Mouse (Mus musculus): ENCODE measurements around the gene Ptx4. TPM values are rescaled to one million over a fixed set of nuclear protein-coding genes. Genes with fewer than 3 reads are reported as not detected.
A peak's percentile ranks its signal among the peaks of the same experiment; 100 is the strongest.

Ptx4 gene
- polyA plus RNA-seq, 1 experiment from 2014 or later = 0.25 TPM

DNA sequence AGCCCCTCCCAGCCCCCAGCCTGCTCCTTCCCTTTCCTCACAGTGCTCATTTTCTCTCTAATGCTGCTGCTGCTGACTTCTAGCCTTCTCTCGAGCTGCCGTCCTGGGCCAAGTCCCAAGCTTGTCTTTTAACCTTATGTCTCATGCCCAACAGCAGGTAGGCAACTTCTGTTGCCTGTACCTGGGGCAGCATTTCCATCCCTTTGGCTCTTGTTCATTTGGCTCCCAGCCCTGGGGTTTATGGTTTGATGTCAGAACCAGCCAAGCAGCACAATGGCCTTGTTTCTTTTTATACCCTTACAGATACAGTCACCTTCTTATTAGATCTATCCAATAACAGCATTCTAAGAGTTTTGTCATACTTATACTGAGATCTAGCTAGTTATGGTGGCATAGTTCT, 24.3 kb upstream of the Ptx4 start:
- no peak overlapping the region for H3K27ac ChIP-seq
- WGBS = 85% methylated on average over 2 of the region's 2 CpGs
- no peaks in the 10 kb centered on the region for H3K4me1 ChIP-seq (replicated peaks)
- H3K36me3 ChIP-seq = peaks cover 23% of the 10 kb centered on the region
- H3K4me2 ChIP-seq (replicated peaks) = no peak overlapping the region
- no peak for ATAC-seq
- H3K9ac ChIP-seq = no peak overlapping the region
- H3K27me3 ChIP-seq (replicated peaks) = no peaks in the 10 kb centered on the region
- no peaks in the 10 kb centered on the region for H3K9me3 ChIP-seq
- H3K4me3 ChIP-seq (replicated peaks) = no peak overlapping the region

DNA sequence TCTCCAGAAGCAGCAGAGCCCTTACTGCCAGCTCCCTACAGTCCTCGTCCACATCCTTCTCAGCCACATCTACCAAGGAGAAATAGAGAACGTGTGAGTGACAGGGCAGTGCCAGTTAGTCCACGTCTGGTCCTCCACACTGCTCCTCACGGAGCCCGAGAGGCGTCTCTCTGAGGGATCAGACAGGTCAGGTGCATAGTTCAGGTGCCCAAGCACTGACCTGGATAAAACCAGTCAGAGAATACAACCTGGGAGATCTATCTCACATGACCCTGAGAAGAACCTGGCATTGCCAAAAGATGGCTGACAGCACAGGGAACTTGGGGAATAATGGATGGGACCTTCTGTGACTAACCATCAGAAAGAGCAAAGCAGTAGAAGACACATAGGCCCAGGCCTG, 20.5 kb upstream of the Ptx4 start:
- WGBS = 95% methylated on average over 6 of the region's 6 CpGs
- H3K9ac ChIP-seq = no peak overlapping the region
- no peak overlapping the region for H3K4me2 ChIP-seq (replicated peaks)
- H3K27me3 ChIP-seq (replicated peaks) = no peaks in the 10 kb centered on the region
- H3K36me3 ChIP-seq = peaks cover 51% of the 10 kb centered on the region
- H3K9me3 ChIP-seq = no peaks in the 10 kb centered on the region
- no peak overlapping the region for H3K4me3 ChIP-seq (replicated peaks)
- no peak for ATAC-seq
- no peaks in the 10 kb centered on the region for H3K4me1 ChIP-seq (replicated peaks)
- H3K27ac ChIP-seq = no peak overlapping the region

DNA sequence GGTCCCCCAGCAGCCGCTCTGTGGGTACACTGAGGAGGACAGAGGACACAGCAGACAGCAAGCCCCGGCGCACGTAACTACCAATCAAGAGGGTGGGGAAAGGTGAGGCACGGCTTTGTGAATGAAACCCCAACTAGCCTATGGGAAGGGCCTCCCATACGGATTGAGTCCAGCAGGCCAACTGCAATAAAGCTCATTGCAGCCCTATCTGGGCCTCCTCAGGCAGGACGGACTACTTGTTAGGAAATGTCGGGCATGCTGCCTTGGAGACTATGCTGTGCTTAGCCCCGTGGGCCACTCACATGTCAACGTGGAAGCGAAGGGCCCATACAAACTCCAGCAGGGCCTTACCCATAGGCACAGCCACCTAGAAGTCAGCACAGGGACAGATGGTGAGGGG, 19.2 kb upstream of the Ptx4 start:
- H3K9ac ChIP-seq = no peak overlapping the region
- peaks cover 63% of the 10 kb centered on the region for H3K36me3 ChIP-seq

DNA sequence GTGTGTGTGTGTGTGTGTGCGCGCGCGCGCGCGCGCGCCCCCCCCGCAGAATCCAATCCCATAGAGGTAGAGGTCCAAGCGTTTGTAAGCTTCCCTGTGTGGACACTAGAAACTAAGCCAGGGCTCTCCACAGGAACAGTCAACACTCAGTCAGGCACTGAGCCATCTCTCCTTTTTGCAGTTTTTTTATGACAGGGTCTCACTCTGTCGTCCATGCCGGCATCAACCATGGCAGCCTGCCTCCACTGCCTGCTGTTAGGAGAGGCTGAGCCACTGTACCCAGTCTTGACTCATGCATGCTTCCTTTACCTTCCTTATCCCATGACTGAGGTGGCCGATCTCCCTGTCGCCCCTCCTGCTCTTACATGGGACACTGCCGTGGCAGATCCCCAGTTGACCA, 12.8 kb upstream of the Ptx4 start:
- Histone ChIP-seq H3K27ac (no peak overlapping the region), H3K36me3 (peaks cover 43% of the 10 kb centered on the region), H3K4me1 (replicated peaks) (no peaks in the 10 kb centered on the region), H3K27me3 (replicated peaks) (no peaks in the 10 kb centered on the region), H3K4me2 (replicated peaks) (no peak overlapping the region), H3K9ac (no peak overlapping the region), H3K4me3 (replicated peaks) (no peak overlapping the region), H3K9me3 (no peaks in the 10 kb centered on the region)
- no peak for ATAC-seq
- 93% methylated on average over 13 of the region's 16 CpGs for WGBS

More for the DNA sequence above, 19.2 kb upstream of the Ptx4 start:
- no peak for ATAC-seq
- 89% methylated on average over 11 of the region's 11 CpGs for WGBS
- Histone ChIP-seq H3K27ac (no peak overlapping the region), H3K4me1 (replicated peaks) (no peaks in the 10 kb centered on the region), H3K4me2 (replicated peaks) (no peak overlapping the region), H3K4me3 (replicated peaks) (no peak overlapping the region), H3K27me3 (replicated peaks) (no peaks in the 10 kb centered on the region), H3K9me3 (no peaks in the 10 kb centered on the region)

DNA sequence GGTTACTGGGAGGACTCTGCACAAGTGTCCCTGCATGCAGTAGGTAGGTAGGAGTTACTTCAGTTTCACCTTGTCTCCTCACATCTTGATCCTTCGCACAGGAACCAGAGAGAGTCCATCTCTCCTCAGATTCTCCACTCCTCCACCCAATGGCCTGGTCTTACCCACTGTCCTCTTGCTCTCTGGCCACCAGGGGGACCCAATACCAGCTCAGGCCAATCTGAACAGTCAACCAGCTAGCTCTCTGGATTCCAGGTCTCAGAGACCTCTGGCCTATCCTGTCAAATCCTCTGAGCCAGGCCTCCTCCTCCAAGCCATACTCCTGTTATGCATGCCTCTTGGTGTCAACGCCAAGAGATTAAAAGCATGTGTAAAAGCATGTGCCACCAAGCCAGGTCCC, 11.0 kb upstream of the Ptx4 start:
- WGBS = 83% methylated on average over 2 of the region's 2 CpGs
- Histone ChIP-seq H3K9ac (no peak overlapping the region), H3K4me2 (replicated peaks) (no peak overlapping the region), H3K27ac (no peak overlapping the region), H3K4me1 (replicated peaks) (peaks cover 4% of the 10 kb centered on the region), H3K9me3 (no peaks in the 10 kb centered on the region), H3K4me3 (replicated peaks) (no peak overlapping the region), H3K27me3 (replicated peaks) (no peaks in the 10 kb centered on the region), H3K36me3 (peaks cover 38% of the 10 kb centered on the region)
- ATAC-seq = peak; percentile 43; the same call in 1 of the 2 replicates

DNA sequence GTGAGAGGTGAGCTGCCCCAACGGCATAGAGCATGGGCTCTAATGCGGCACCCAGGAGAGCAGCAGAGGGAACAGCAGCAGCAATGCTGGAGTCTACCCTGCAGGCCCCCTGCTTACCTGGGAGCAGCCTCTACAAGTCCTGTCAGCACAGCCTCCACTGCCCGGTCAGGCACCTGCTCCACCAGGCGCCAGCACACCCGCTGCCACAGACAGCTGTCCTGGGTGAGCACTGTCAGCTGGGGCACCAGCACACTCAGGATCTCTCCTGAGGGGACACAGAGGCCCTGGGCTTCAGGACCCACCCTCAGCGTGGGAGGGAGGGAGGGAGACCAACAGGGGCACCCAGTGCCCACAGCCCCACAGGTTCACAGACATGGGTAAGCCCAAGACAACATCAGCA, 10.0 kb upstream of the Ptx4 start:
- Histone ChIP-seq H3K9me3 (no peaks in the 10 kb centered on the region), H3K36me3 (peaks cover 27% of the 10 kb centered on the region), H3K9ac (no peak overlapping the region; the same call in 1 of the 2 replicates), H3K4me3 (replicated peaks) (no peak overlapping the region), H3K4me1 (replicated peaks) (peaks cover 10% of the 10 kb centered on the region), H3K27me3 (replicated peaks) (no peaks in the 10 kb centered on the region), H3K4me2 (replicated peaks) (no peak overlapping the region), H3K27ac (no peak overlapping the region)
- 98% methylated on average over 6 of the region's 6 CpGs for WGBS
- ATAC-seq = no peak

DNA sequence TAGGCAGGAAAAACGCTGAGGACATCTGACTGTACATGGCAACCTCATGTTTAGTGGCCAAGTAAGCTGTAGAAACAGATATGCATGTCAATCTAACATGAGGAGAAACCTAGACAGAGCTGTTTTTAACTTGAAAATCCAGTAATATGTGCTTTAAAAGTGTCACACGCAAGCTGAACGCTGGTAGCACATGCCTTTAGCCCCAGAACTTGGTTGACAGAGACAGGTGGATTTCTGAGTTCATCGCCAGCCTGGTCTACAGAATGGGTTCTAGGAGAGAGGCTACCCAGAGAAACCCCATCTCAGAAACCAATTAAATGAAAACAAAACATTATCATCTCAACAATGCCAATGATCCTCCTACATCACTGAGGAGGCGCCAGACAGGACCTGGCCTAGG, 9.3 kb upstream of the Ptx4 start:
- no peak for ATAC-seq
- WGBS = 89% methylated on average over 5 of the region's 5 CpGs
- Histone ChIP-seq H3K27ac (no peak overlapping the region), H3K4me3 (replicated peaks) (no peak overlapping the region), H3K27me3 (replicated peaks) (no peaks in the 10 kb centered on the region), H3K36me3 (peaks cover 21% of the 10 kb centered on the region; the same call in 1 of the 2 replicates), H3K9ac (no peak overlapping the region), H3K9me3 (no peaks in the 10 kb centered on the region), H3K4me2 (replicated peaks) (no peak overlapping the region), H3K4me1 (replicated peaks) (peaks cover 10% of the 10 kb centered on the region)

DNA sequence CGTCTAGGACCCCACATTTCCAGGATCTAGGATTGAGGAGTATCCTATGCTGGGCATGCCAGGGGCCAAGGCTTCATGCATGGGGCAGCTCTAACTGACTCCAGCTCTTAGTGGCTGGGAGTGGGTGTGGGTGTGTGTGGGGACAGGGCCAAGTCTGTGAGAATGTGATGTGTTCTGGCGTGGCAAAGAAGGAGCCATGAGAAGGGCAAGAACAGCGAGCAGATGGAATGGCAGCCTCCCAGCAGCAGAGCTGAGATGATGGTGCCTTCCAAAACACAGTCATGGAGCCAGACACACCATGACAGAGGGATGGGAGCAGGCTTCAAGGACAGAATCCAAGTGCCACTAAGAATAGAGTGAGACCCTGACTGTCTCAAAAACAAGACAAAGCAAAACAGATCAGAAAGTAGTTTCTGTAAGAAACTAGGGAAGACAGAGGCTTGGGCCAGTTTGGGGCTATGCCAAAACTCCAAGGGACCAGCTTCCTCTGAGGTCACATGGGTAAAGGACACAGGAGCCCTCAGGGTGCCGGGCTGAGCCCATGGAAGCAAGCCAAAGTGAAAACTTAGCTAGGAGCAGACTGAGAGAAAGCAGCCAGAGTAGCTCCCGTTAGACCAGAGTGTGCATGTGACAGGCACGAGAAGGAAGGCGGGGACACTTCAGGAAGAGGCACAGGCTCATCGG, 8.7 kb upstream of the Ptx4 start:
- Histone ChIP-seq H3K9ac (no peak overlapping the region), H3K4me3 (replicated peaks) (no peak overlapping the region), H3K9me3 (no peaks in the 10 kb centered on the region), H3K4me1 (replicated peaks) (peaks cover 10% of the 10 kb centered on the region), H3K36me3 (peaks cover 16% of the 10 kb centered on the region; the same call in 1 of the 2 replicates), H3K4me2 (replicated peaks) (no peak overlapping the region), H3K27me3 (replicated peaks) (no peaks in the 10 kb centered on the region), H3K27ac (no peak overlapping the region)
- ATAC-seq = no peak
- 82% methylated on average over 8 of the region's 8 CpGs for WGBS

DNA sequence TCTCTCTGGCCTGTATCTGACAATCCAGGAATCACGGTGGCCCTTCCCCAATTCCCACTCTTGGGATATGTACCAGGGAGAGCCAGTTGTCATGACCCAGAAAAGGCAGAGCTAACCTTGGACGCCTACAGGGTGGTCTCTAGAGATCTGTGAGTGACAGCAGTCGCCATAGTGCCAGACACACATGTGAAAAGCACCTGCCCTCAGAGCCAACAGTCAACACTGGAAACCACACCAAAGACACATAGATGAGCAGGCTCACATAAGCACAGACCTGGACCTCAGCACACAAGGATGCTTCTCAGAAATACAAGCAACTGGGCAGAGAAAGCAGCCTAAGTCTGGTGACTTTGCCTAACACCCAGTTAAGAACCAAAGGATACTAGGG, 8.1 kb upstream of the Ptx4 start:
- Histone ChIP-seq H3K27me3 (replicated peaks) (no peaks in the 10 kb centered on the region), H3K36me3 (peaks cover 15% of the 10 kb centered on the region; the same call in 1 of the 2 replicates), H3K4me2 (replicated peaks) (no peak overlapping the region), H3K9ac (no peak overlapping the region), H3K9me3 (no peaks in the 10 kb centered on the region), H3K4me1 (replicated peaks) (peaks cover 10% of the 10 kb centered on the region), H3K27ac (no peak overlapping the region), H3K4me3 (replicated peaks) (no peak overlapping the region)
- WGBS = 81% methylated on average over 3 of the region's 3 CpGs
- ATAC-seq = no peak

DNA sequence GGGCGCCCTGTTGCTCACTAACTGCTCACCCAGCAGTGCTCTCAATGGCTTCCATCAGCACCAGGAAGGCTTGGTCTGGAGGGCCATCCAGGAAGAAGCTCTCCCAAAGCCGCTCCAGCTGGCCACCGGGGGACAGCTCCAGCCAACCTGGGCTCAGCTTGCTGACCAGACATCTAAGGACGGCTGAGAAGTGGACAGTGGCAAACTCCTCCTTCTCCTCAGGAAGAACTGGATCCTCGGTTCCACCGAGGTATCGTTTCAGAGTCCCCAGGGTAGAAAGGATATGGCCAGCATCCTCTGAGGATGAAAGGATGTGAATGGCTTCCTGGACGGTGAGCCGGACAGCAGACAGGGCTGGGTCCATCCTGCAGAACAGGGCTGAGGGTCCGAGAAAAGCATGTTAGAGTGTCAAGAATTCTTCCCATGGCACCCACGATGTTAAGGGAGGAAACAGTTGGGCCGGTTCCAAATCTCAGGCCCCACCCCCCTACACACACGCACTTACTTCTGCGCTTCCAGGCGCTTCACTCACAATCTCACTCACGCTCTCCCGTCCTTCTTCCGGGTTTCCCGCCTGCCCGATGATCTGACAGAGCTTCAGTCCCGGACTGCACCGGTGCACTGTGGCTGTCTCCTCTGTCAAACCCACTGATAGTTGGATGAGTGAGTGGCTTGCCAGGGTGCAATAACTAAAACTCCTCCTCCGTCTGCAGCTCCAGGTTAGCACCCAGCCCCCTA, 5.5 kb upstream of the Ptx4 start:
- 8% methylated on average over 23 of the region's 23 CpGs for WGBS
- H3K36me3 ChIP-seq = peaks cover 12% of the 10 kb centered on the region; the same call in 1 of the 2 replicates

DNA sequence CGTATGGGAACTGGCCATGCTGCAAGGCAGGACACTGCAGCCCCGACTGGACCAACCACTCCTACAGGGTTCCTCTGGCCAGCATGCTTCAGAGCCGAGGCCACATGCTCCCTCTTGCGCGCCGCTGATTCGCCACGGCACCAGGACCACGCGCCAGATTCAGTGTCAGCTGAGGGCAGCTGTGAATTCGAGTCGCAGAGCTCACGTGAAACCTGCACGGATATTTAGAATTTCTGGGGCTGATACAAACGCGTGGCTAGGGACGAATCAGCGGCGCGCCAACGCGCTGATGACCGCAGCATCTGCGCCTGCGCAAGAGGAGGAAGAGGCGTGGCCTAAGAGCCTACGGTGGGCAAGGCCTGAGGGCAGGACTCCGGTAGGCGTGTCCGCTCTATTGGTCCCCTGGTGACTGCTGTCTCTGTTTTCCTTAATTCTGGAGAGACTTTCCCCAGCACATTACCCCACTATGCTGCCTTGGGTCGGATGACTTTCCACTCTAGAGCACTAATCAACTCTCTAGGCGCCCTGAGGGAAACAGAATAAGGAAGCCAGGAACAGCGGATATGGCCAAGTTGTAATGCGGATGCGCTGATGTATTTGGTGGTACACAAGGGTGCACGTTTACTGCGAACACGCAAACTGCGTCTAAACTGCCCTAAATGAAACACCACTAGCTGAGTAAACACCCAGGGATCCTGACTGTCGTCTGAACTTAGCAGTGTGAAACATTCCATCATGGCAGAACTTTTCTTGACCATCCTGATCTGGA, 4.7 kb upstream of the Ptx4 start, which contains the start of gene Telo2:
Gene Telo2 (minus strand): TSS at position 304 of the 769 bp plus-strand sequence.
- WGBS = 5% methylated on average over 40 of the region's 40 CpGs
- Histone ChIP-seq H3K9me3 (no peaks in the 10 kb centered on the region), H3K9ac (peak within 1 kb of the TSS; percentile 66), H3K4me1 (replicated peaks) (peaks cover 10% of the 10 kb centered on the region), H3K27me3 (replicated peaks) (no peaks in the 10 kb centered on the region), H3K4me2 (replicated peaks) (peak within 1 kb of the TSS; percentile 93), H3K4me3 (replicated peaks) (peak within 1 kb of the TSS; percentile 56), H3K27ac (peak within 1 kb of the TSS; percentile 95), H3K36me3 (peaks cover 12% of the 10 kb centered on the region; the same call in 1 of the 2 replicates)
- peak; percentile 96 for ATAC-seq

More for the DNA sequence above, 5.5 kb upstream of the Ptx4 start:
- H3K9ac ChIP-seq = peak overlapping the region; percentile 66
- no peaks in the 10 kb centered on the region for H3K9me3 ChIP-seq
- H3K4me3 ChIP-seq (replicated peaks) = peak overlapping the region; percentile 56
- H3K27me3 ChIP-seq (replicated peaks) = no peaks in the 10 kb centered on the region
- peak; percentile 81 for ATAC-seq
- peak overlapping the region; percentile 93 for H3K4me2 ChIP-seq (replicated peaks)
- H3K27ac ChIP-seq = peak overlapping the region; percentile 95
- H3K4me1 ChIP-seq (replicated peaks) = peaks cover 10% of the 10 kb centered on the region

DNA sequence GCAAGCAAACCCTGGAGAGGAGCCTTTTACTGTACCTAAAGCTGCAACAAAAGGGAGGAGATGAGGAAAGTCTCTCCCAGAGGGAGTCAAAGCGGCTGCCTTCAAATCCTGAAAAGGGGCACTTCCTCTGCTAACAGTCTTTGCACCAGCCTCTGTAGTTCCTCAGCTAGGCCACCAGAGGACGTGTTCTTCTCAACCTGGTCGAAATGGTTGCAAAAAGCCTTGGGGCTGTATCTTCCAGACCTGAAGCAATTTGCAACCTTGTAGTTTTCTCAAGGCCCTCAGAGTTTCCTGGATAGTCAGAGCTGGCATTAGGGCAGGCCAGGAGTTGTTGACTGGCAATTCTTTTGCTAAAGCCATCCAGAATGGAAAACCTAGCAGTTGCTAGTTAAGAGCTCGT, 3.3 kb upstream of the Ptx4 start:
- Histone ChIP-seq H3K27ac (no peak overlapping the region), H3K9me3 (no peaks in the 10 kb centered on the region), H3K4me1 (replicated peaks) (peaks cover 10% of the 10 kb centered on the region), H3K4me3 (replicated peaks) (no peak overlapping the region), H3K9ac (no peak overlapping the region), H3K27me3 (replicated peaks) (no peaks in the 10 kb centered on the region), H3K36me3 (peaks cover 7% of the 10 kb centered on the region; the same call in 1 of the 2 replicates), H3K4me2 (replicated peaks) (no peak overlapping the region)
- WGBS = 39% methylated on average over 4 of the region's 4 CpGs
- no peak for ATAC-seq
